Mouse (Mus musculus) heart, embryonic 10.5 days (tissue): ENCODE measurements around the gene B430306N03Rik. TPM values are rescaled to one million over a fixed set of nuclear protein-coding genes. Genes with fewer than 3 reads are reported as not detected.
"Not testable (repeated sequence)": the region's sequence is repeated elsewhere in the genome, so short reads cannot be mapped to it uniquely, and the experiment has no call there.

Experiments used
- DNase-seq: peaks from one replicate; pipeline ENCODE4 v3.0.0-alpha.2; 2017; ENCODE audit warnings: low spot score
- H3K27ac ChIP-seq: fragments of 300-500 bp; sonication (generic); 2 replicates; pipeline ENCODE4 v1.5.1; 2016; ENCODE audit warnings: mild to moderate bottlenecking
- H3K27me3 ChIP-seq: fragments of 300-500 bp; sonication (generic); 2 replicates; pipeline ENCODE4 v1.6.1; 2016; ENCODE audit warnings: mild to moderate bottlenecking; ENCODE audit not compliant: poor library complexity, insufficient read depth, severe bottlenecking
- H3K36me3 ChIP-seq: fragments of 300-500 bp; sonication (generic); 2 replicates; pipeline ENCODE4 v1.6.1; 2016; ENCODE audit warnings: mild to moderate bottlenecking, moderate library complexity
- H3K4me1 ChIP-seq: fragments of 300-500 bp; sonication (generic); 2 replicates; pipeline ENCODE4 v1.6.1; 2016; ENCODE audit warnings: mild to moderate bottlenecking
- H3K4me3 ChIP-seq: fragments of 300-500 bp; sonication (generic); 2 replicates; pipeline ENCODE4 v1.5.1; 2016; ENCODE audit warnings: mild to moderate bottlenecking, moderate library complexity
- H3K9me3 ChIP-seq: fragments of 300-500 bp; sonication (generic); 2 replicates; pipeline ENCODE4 v1.6.1; 2016; ENCODE audit warnings: mild to moderate bottlenecking, moderate library complexity
- WGBS: fragments of 180-500 bp; shearing (Covaris S2); methylation state at CpG from one replicate; pipeline ENCODE4 v1.1.7; 2016; 5-methylcytosine and 5-hydroxymethylcytosine counted together
- polyA plus RNA-seq: library from polyadenylated mRNA; unstranded; fragments of >200 nt; fragmentation: Nextera tagmentation; extraction: Ambion mirVana; gene quantifications from 2 replicates; pipeline ENCODE4 v1.2.1, GENCODE M21; 2016

The B430306N03Rik gene
- polyA plus RNA-seq: 0.13 TPM in 1 of 2 replicates, not detected in the other

DNA sequence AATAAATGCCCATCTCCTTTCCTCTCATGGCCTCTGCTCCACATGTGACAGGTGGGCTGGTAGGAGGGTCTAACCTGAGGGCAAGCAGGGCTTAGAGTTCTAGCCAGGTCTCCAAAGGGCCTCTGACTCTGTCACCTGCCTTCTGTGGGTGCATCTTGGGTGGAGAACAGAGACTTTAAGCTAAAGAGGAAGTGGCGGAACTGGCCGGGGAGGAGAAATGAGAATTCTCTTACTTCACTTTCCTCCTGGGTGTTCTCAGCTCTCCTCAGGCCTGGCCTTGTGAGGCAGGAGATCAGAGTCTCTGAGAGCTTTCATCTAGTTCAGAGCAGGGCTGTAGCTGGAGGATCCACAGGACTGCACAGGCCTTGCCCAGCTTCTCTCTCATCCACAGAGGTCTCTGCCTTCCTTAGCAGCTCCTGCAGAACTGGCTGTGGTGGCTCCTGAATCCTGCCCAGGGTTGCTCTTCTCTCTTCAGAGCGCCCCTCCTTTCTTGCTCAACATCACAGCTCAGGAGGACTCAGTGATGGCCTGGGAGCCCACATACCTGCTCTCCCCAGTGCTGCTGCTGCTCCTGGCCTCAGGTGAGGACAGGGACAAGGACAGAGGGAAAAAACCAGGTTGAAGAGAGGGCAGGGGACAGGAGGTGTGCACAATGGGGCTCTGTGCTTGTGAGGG is at the start of gene B430306N03Rik:
B430306N03Rik (plus strand) TSS at position 237 of the 675 bp plus-strand sequence.
- not testable (repeated sequence) for H3K27me3 ChIP-seq, DNase-seq, H3K27ac ChIP-seq, H3K4me1 ChIP-seq, H3K9me3 ChIP-seq, H3K36me3 ChIP-seq, H3K4me3 ChIP-seq
- WGBS: 87% methylated on average over 3 of the region's 3 CpGs

DNA sequence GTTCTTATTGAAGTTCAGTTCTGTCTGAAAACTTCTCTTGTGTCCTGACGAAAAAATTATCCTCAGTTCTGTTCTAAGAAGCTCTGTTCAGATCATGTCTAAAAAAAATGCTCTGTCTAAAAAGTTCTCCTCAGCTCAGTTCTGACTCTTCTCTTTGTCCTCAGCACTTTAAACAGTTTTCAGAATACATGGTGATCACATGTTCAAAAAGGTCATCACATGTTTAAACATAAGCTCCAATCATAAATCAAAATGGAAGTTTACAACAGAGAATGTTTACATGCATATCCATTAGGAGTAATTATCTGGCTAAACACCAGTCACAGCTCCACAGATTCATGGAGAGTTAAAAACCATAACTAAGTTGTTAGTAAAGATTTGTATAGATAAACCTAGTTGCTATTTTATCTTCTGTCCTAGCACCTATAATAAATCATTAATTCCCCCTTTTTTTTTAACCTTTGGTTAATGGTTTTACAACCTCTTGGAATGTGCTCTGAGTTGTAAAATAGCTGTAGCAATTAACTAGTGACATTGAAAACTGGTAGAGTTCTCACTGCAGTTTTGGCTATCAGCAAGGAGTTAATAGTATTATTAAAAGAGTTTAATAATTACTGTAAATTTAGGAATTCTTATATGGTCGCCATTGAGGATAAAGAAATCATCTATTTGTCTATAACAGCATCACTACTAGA is 49.2 kb upstream of the B430306N03Rik start:
- Histone ChIP-seq H3K27me3 (no peaks in the 10 kb centered on the region), H3K9me3 (no peaks in the 10 kb centered on the region), H3K36me3 (no peaks in the 10 kb centered on the region), H3K4me1 (no peaks in the 10 kb centered on the region), H3K27ac (no peak overlapping the region), H3K4me3 (no peak overlapping the region)
- 38% methylated on average over 2 of the region's 2 CpGs for WGBS
- DNase-seq: no peak

DNA sequence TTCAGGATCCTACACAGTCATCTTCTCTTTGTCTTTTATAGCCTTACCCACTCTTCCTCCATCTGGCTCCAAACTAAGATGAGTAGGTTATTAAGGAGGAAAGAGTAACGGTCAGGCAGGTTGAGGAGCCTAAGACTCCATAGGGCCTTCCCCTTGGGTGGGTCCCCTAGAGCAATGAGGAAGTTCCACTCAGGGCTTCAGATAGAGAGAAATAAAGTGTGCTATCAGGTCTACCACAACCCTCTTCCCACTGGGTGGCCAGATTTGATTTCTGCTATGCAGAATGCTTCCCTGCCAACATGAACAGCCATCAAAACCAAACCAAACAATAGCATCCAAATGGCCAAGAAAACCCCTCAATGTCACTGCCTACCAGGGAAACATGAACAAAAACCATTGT is 48.4 kb upstream of the B430306N03Rik start:
- DNase-seq: no peak
- no peaks in the 10 kb centered on the region for H3K9me3 ChIP-seq
- H3K27me3 ChIP-seq: no peaks in the 10 kb centered on the region
- no peaks in the 10 kb centered on the region for H3K36me3 ChIP-seq
- 85% methylated on average over 1 of the region's 1 CpGs for WGBS
- no peak overlapping the region for H3K27ac ChIP-seq
- H3K4me1 ChIP-seq: no peaks in the 10 kb centered on the region
- no peak overlapping the region for H3K4me3 ChIP-seq

DNA sequence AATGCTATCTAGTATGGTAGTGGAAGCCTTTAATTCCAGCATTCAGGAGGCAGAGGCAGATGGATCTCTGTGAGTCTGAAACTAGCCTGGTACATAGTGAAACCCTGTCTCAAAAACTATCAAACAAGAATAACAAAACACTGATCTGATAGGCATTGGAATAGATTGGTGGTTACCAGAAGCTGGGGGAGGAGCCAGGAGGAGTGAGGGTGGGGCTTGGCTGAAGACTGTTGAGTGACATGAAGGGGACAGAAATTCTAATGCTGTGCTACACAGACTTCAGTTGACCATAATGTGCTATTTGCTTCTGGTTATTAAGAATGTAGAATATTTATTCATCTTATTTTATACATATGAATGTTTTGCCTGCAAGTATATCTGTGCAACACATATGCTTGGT is 47.7 kb upstream of the B430306N03Rik start:
- Histone ChIP-seq H3K36me3 (no peaks in the 10 kb centered on the region), H3K9me3 (no peaks in the 10 kb centered on the region), H3K4me3 (no peak overlapping the region), H3K27me3 (no peaks in the 10 kb centered on the region), H3K4me1 (no peaks in the 10 kb centered on the region), H3K27ac (no peak overlapping the region)
- DNase-seq: no peak

DNA sequence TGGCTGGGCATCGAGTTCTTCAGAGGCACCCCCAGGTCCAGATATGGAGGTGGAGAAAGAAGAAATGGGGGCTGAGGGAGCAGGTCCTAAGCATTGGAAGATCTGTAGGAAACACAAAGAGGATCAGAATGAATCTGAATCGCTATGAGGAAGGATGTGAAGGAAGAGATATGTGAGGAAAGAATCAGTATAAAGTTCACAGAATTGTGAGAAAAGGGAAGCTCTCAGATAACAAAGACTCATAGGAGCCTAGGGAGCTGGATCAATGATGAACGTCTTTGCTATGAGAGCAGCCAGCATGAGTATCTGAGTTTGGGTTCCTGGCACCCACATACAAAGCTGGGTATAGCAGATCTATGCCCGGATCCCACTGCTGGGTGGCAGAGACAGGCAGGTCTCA is 46.1 kb upstream of the B430306N03Rik start:
- Histone ChIP-seq H3K4me1 (no peaks in the 10 kb centered on the region), H3K36me3 (no peaks in the 10 kb centered on the region), H3K27ac (no peak overlapping the region), H3K9me3 (no peaks in the 10 kb centered on the region), H3K4me3 (no peak overlapping the region), H3K27me3 (no peaks in the 10 kb centered on the region)
- DNase-seq: peak; percentile 17
- WGBS: 69% methylated on average over 4 of the region's 4 CpGs

DNA sequence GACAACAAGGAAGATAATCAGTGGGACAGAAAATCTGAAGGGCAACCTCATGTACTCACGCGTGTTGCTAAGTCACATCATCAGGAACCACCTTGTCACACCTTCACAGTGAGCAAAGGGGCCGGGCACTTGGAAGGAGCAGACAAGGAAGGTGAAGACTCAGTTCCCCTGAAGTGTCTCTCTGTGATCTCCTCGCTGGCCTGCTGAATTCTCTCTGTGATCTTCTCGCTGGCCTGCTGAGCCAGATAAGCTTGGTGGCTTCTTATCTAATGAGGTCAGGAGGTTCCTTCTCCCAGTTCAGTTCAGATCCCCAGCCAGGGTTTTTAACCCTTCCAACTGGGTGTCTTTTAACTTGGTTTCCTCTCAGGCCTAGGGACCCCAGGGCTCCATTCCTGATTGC is 43.8 kb upstream of the B430306N03Rik start:
- H3K27ac ChIP-seq: no peak overlapping the region
- H3K4me3 ChIP-seq: no peak overlapping the region
- no peaks in the 10 kb centered on the region for H3K9me3 ChIP-seq
- peak; percentile 94 for DNase-seq
- H3K27me3 ChIP-seq: no peaks in the 10 kb centered on the region
- no peaks in the 10 kb centered on the region for H3K36me3 ChIP-seq
- H3K4me1 ChIP-seq: no peaks in the 10 kb centered on the region
- 40% methylated on average over 5 of the region's 5 CpGs for WGBS

DNA sequence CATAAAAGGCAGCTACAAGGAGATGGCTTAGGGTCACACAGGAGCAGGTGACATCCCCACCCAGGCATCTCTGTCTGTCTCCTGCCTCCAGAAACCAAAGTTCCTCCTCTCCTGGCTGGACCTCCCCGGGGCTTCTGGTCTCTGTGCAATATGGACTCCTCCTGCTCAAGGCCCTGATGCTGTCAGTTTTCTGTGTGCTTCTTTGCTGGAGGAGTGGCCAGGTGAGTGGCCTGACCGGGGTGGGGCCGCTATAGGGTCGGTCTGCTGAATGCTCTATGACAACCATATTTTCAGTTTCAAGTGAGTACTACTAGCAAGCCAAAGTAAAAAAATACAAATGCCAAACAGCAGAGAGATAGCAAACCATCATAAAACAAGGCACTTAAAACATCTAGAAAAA is 43.3 kb upstream of the B430306N03Rik start:
- Histone ChIP-seq H3K9me3 (no peaks in the 10 kb centered on the region), H3K36me3 (no peaks in the 10 kb centered on the region), H3K4me3 (no peak overlapping the region), H3K27ac (peak overlapping the region; percentile 59; the same call in 1 of the 2 replicates), H3K27me3 (no peaks in the 10 kb centered on the region), H3K4me1 (no peaks in the 10 kb centered on the region)
- WGBS: 79% methylated on average over 4 of the region's 4 CpGs
- DNase-seq: no peak

DNA sequence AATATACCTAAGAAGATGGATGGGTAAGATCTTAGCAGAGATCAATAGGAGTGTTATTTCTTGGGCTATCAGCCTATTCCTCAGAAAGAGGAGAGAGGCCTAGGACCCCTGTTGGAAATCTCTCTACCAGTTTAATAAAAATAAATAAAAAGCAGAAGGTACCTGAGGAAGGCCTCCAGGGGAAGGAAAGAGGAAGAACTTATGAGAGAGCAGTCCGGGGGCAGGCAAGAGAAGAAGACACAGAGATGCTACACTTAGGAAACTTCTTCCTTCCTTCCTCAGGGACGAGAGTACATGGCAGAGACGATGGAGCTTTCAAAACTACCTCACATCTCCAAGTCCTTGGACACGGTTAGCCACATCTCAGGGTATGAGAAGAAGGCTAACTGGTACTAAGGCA is 41.8 kb upstream of the B430306N03Rik start:
- H3K27ac ChIP-seq: no peak overlapping the region
- WGBS: 76% methylated on average over 4 of the region's 4 CpGs
- no peak overlapping the region for H3K4me3 ChIP-seq

DNA sequence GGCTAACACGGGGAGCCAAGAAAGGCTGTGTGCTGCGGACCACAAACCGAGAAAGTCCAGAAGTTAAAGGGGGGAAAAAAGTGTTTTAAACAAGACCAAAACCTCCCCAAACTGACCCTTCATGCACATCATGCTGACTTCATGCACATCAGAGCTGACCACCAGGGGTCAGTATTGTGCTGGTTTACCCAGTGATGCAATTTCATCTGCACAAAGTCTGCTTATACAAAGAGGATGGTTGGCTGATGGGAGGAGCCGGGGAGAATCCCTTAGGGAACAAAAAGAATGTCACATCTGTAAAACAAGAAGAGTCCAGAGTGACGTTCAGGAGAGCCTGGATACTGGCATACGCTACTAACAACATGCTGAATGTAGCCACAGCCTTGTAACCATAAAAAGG is 41.1 kb upstream of the B430306N03Rik start:
- Histone ChIP-seq H3K4me3 (no peak overlapping the region), H3K36me3 (no peaks in the 10 kb centered on the region), H3K4me1 (no peaks in the 10 kb centered on the region), H3K9me3 (no peaks in the 10 kb centered on the region), H3K27ac (no peak overlapping the region), H3K27me3 (no peaks in the 10 kb centered on the region)
- 27% methylated on average over 6 of the region's 6 CpGs for WGBS
- DNase-seq: peak; percentile 86

More for the DNA sequence above, 41.8 kb upstream of the B430306N03Rik start:
- H3K9me3 ChIP-seq: no peaks in the 10 kb centered on the region
- H3K36me3 ChIP-seq: no peaks in the 10 kb centered on the region
- DNase-seq: no peak
- no peaks in the 10 kb centered on the region for H3K4me1 ChIP-seq
- no peaks in the 10 kb centered on the region for H3K27me3 ChIP-seq

DNA sequence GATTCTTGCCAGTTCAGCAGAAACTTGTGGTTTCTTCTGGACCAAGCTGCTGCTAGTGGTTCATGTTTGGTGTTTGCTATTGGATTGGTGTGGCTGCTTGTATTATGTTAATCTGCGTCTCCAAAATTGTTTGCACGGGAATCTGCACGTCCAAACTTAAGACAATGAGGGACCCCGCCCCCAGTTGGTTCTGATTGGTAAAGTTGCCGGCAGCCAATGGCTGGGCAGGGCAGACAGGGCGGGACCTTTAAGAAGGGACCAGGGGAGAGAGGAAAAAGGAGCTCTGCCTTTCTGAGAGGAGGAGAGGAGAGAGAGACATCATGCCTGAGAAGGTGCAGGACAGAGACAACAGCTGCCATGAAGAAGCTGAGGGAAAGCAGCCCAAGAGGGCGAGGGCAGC is 40.2 kb upstream of the B430306N03Rik start:
- H3K4me1 ChIP-seq: peaks cover under 1% of the 10 kb centered on the region; the same call in 1 of the 2 replicates
- H3K36me3 ChIP-seq: no peaks in the 10 kb centered on the region
- no peak overlapping the region for H3K27ac ChIP-seq
- no peaks in the 10 kb centered on the region for H3K27me3 ChIP-seq
- no peak overlapping the region for H3K4me3 ChIP-seq
- H3K9me3 ChIP-seq: no peaks in the 10 kb centered on the region
- DNase-seq: no peak
- 44% methylated on average over 7 of the region's 7 CpGs for WGBS

DNA sequence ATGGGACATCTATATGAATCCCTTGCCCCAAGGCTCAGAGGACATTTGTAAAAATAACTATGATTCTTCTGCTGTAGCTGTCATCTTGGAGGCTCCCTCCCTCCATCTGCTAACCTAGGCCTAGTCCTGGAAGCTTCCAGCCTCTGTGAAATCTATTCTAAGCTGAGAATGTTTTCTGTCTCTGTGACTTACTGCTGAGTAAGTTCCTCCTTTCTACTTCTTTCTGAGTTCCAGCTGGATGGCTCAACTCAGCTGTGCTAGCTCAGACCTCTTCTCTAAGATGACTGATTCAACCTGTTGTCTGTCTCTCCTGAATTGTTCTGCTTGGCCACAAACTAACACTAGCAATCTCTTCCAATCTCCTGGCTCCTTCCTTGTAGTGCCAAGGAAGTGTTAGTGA is 37.6 kb upstream of the B430306N03Rik start:
- peaks cover 10% of the 10 kb centered on the region for H3K4me1 ChIP-seq
- no peak overlapping the region for H3K4me3 ChIP-seq
- no peak overlapping the region for H3K27ac ChIP-seq
- no peak for DNase-seq
- H3K36me3 ChIP-seq: no peaks in the 10 kb centered on the region
- H3K27me3 ChIP-seq: no peaks in the 10 kb centered on the region
- no peaks in the 10 kb centered on the region for H3K9me3 ChIP-seq

DNA sequence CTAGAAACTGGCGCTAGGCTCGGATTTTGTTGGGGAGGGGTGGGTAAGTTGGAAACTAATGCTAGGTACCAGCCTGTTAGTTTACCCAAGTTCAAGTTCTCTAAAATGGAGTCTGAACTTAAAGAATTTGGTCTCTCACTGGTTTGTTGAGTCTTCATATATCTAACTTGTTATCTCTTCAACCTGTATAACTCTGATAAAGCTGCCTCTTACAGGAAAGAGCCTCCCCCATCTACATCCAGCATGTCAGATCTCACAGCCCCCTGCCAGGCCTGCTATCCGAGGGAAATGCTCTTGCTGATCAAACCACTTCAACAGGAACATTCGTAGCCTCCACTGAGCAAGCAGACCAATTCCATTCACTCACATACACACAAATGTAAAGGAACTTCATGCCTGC is 36.9 kb upstream of the B430306N03Rik start:
- Histone ChIP-seq H3K4me1 (peaks cover 10% of the 10 kb centered on the region), H3K9me3 (no peaks in the 10 kb centered on the region), H3K27ac (no peak overlapping the region), H3K36me3 (no peaks in the 10 kb centered on the region), H3K27me3 (no peaks in the 10 kb centered on the region), H3K4me3 (no peak overlapping the region)
- no peak for DNase-seq
- 66% methylated on average over 4 of the region's 4 CpGs for WGBS

DNA sequence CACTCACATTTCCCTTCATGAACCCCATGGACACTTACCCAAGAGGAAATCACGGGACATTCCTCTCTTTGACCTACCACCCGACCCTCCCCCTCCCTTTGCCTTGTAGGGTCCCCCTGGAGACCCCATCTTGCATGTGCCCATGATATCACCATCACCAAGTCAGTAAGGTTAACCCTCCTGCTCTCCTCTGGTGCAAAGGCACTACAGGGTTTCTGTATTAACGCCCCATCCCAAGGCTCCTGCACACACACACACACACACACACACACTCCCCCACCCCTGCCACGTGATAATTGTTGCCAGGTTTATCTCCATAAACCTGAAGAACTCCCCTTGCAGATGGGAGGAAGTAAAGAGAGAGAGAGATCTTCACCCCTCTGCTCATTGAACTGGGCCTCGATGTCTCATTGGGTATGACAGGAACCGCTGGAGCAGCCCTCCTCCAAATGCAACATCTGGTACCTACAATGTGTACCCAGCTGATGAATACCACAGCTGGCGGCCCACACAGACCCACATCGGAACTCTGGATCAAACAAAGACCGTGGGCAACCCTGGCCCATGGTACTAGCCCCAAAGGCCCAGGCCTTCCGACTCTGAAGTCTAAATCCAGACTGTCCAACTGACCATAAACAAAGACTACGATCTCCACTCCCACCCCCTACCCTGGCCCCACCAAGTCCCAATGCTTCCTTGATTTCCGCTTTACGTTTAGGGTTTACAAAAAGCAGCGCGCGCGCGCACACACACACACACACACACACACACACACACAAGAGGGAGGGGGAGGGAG is 34.8 kb upstream of the B430306N03Rik start:
- H3K36me3 ChIP-seq: no peaks in the 10 kb centered on the region
- 37% methylated on average over 18 of the region's 18 CpGs for WGBS
- no peaks in the 10 kb centered on the region for H3K9me3 ChIP-seq
- H3K27ac ChIP-seq: peak overlapping the region; percentile 87
- peak overlapping the region; percentile 52 for H3K4me3 ChIP-seq
- H3K27me3 ChIP-seq: no peaks in the 10 kb centered on the region
- H3K4me1 ChIP-seq: peaks cover 10% of the 10 kb centered on the region
- DNase-seq: no peak
